Mouse (Mus musculus) left cerebral cortex, adult 2 months (tissue): ENCODE data around the gene Serpinb6b. TPM values are rescaled to one million over a fixed set of nuclear protein-coding genes. Genes with fewer than 3 reads are reported as not detected.
A peak's percentile ranks its signal among the peaks of the same experiment; 100 is the strongest.

ENCODE experiments used
- DNase-seq, 2 experiments: peaks; one replicate each; pipeline ENCODE4 v3.0.0; 2021 to 2022; ENCODE audit warnings: low spot score in 2 of 2, mixed read lengths in 1 of 2; ENCODE audit errors: extremely low spot score in 1 of 2
- H3K27ac ChIP-seq: fragments of 200-600 bp; 2 replicates; pipeline ENCODE4 v1.8.1; 2022
- H3K4me3 ChIP-seq: fragments of 200-600 bp; 2 replicates; pipeline ENCODE4 v1.8.1; 2022
- CTCF ChIP-seq: fragments of 200-600 bp; IDR thresholded peaks from 2 replicates; pipeline ENCODE4 v1.8.1; 2022; ENCODE audit warnings: antibody characterized with exemption, mild to moderate bottlenecking, moderate library complexity
- intact Hi-C: fragments of 180-260 bp; cut with DNase I; formaldehyde crosslinking; loops from one replicate; pipeline ENCODE4 v1.15.1; 2025
- total RNA-seq, 2 experiments: library from RNA; stranded (reverse); gene quantifications; 2 replicates each; pipeline ENCODE4 v1.2.3; 2021

Serpinb6b gene
- total RNA-seq, 2 experiments from 2014 or later, result 0.96 to 1.9 TPM

DNA sequence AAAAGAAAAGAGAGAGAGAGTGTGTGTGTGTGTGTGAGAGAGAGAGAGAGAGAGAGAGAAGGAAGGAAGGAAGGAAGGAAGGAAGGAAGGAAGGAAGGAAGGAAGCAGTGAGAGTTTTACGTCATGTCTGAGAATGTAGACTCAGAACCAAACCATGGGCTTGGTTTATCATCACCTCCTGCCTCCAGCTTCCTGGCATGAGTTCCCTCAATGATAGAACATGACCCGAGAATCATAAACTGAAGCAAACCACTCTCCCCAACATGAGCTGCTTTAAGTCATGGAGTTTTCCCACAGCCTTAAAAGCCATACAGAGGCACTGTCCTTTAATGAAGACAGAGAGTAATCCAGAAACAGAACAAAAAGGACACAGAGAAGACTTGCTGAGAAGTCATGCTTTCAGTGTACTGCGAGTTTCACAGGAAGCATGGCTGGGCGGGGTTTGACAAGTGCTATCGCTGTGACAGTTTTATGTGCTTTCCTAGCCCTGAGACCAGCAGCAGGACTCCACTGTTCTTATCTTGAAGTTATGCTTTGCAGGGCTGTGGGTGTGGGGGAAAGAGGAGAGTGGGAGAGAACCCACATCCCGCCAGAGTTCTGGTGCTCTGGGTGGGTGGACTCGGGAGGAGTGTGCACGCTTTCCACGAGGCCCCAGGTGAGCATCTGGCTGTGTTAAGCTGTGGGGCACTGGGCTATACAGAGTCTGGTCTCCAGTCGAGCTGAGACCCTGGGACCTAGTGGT, 28.3 kb downstream of the Serpinb6b start:
- TF ChIP-seq CTCF, result no peak
- Histone ChIP-seq H3K27ac (no peak overlapping the region), H3K4me3 (no peak overlapping the region)
- intact Hi-C loops, result no loop called here
- DNase-seq, result no peak

DNA sequence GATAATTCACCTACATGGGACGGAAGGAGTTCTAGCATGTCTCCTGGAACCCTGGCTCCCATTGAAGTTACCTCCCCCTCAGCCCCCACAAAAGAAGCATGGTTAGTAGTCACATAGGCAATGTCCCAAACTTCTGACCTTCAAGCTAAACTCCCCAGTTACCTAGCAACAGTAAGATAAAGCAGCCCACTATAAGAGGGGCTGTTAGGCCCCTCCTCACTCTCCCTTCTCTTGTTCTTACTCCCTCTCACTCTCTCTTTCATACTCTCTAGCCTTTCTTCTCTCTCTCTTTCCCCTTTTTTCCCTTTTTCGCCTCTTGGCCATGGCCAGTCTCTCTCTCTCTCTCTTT, 28.9 kb downstream of the Serpinb6b start:
- intact Hi-C loops, result no loop called here
- Histone ChIP-seq H3K4me3 (no peak overlapping the region), H3K27ac (no peak overlapping the region)
- no peak for DNase-seq
- no peak for TF ChIP-seq CTCF

DNA sequence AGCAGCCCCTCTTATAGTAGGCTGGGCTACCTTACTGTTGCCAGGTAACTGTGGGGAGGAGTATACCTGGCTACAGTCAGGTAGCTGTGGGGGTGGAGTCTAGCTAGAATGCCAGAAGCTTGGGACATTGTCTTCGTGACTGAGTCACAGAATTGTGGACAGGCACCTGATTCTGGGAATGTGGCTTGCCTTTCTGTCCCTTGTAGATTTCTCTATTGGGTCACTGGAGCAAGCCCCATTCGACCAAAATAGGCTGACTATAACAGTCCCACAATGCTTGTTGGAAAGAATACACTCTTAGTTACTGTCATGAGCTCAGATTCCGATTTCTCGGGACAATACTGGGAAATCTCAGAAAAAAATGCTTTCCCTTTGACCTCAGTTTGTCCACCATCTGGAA, 30.0 kb downstream of the Serpinb6b start:
- H3K27ac ChIP-seq, result no peak overlapping the region
- intact Hi-C loops, result no loop called here
- no peak for TF ChIP-seq CTCF
- H3K4me3 ChIP-seq, result no peak overlapping the region
- no peak for DNase-seq

DNA sequence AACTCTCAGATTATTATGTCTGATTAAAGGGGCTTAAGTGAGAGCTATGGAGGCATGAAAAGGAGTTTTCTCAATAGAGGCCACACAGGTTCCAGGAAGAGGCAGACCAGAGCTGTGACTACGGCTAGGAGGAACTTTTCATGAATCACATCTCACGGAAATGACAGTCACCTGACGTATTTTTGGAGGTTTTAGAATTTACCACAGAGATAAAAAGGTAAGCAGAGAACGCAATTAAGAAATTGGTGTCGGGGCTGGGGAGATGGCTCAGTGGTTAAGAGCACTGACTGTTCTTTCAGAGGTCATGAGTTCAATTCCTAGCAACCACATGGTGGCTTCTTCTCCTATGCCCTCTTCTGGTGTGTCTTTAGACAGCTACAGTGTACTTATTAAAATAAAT, 36.3 kb downstream of the Serpinb6b start:
- TF ChIP-seq CTCF, result no peak
- intact Hi-C loops, result no loop called here
- DNase-seq, result no peak
- no peak overlapping the region for H3K27ac ChIP-seq
- no peak overlapping the region for H3K4me3 ChIP-seq

DNA sequence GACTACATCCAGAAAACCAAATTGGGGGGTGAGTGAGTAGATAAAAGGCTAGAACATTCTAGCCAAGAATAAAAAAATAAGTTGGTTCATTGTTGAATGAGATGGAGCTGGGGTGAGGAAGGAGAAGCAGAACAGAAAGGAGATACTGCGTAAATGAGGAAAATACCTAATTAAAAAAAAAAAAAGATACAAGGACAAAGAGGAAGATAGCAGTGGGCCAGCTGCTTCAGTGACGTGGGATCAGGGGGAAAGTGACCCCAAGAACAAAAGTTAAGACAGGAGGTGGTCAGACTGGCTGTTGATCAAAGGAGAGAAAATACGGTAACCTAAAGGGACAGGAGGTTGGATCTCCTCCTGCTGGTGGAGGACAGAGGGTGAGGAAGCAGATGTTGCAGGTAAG, 37.9 kb downstream of the Serpinb6b start, which contains the start of gene Serpinb9:
TSS of gene Serpinb9 (plus strand) at position 301 of the 400 bp plus-strand sequence.
- TF ChIP-seq CTCF, result no peak
- intact Hi-C loops, result no loop called here
- Histone ChIP-seq H3K27ac (peak within 1 kb of the TSS; percentile 76), H3K4me3 (peak within 1 kb of the TSS; percentile 44)
- DNase-seq, result no peak

DNA sequence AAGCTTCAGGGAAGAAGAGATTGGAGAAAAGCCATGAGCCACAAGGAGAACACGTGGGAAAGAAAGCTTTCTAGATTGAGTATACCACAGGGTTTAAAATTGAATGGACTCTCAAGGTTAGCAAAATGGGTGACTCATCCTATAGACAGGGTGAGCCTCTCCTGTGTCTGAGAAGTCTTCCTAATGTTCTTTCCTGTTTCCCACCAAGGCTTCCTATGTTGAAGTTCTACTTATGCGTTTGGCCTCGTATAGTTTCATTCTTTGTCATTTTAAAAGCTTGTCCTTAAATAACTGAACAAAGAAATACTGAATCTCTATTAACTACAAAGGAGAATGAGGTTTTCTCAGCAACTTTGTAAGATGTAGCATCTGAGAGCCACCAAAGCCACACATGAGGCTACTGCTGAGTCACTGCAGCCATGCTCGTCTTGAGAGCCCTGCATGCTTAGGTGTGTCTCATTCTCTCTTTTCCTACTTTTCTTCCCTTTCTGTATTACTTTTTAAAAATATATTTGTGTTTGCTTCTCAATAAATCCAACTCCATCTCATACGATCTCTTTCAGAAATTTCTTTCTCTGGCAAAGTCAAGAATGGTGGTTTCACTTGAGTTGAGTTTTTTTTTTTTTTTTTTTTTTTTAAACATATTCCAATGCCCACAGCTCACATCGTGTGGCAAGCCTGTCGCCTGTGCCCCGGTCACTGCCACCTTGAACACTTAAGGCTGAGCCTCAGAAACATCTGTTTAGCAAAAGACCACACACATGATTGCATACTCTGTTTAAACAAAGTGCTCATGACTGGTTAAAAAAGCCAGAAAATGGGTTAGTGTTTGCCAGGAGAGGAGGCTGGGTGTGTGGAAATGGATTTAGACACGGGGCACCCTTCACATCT, 38.8 kb downstream of the Serpinb6b start:
- H3K4me3 ChIP-seq, result peak overlapping the region; percentile 44
- DNase-seq, result no peak
- peak overlapping the region; percentile 76 for H3K27ac ChIP-seq
- TF ChIP-seq CTCF, result no peak
- intact Hi-C loops, result loop anchor here (2.0 kb wide), 1 partner anchor 75 kb away; the partner anchor contains the start of gene Serpinb1b

DNA sequence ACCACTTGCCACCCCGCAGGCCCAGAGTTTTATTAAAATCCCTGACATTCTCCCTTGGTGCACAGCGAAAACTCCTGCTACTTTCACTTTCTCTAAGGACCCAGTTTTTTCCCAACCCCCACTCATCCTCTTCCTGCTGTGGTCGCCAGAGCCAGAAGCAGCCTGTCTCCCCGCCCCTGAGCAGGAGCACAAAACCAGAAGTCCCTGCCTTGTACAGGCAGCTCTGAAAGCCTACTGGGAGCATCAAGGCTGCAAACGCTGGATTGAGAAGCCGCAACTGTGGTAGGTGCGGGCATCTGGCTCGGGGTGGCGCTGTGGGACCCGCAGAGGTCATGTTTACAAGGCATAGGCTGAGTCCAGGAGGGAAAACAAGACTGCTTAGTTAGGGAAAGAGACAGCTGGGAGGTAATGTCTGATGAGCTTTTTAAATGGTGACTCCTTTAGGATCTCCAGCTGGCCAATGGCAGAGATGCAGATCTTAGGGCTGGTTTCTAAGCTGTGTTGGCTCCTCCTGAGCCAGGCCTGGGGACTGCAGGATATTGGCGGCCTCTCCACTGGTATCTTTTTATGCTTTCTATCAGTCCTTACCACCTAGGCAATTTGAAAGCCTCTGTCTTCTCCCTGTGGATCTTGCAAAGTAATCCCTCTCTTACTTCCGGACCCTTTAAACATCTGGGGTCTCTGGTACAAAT, 39.6 kb downstream of the Serpinb6b start:
- TF ChIP-seq CTCF, result peak; percentile 77
- intact Hi-C loops, result loop anchor here (2.0 kb wide), 1 partner anchor 74 kb away; the partner anchor contains the start of gene Serpinb1b
- H3K27ac ChIP-seq, result peak overlapping the region; percentile 76
- H3K4me3 ChIP-seq, result peak overlapping the region; percentile 44
- DNase-seq, result peak; percentile 73 to 79

DNA sequence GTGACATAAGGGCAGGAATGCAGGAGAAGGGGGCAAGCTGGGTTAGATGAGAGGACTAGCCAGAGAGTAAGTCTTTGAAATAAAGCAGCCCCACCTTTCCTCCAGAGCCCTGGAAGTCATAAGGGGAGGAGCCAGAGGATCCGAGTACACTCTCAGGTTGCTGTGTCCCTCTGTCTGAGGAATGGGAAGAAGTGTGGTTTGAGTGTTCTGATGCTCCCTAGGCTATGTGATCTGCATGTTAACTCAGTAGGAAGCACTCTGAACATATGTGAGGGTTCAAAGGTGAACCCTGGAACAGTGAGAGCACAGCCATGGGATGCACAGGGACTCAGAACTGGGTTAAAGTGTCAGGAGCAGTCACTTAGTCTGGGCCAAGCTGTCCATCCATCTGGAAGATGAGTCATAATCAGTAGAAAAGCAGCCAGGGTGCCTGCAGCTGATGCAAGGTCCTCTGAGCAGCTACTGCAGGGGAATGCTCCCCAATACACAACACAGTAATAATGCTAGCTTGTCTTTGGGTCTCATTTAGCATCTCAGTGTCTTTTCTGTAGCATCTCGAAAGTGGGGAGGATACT, 40.6 kb downstream of the Serpinb6b start:
- Histone ChIP-seq H3K27ac (no peak overlapping the region), H3K4me3 (no peak overlapping the region; the same call in 1 of the 2 replicates)
- no peak for TF ChIP-seq CTCF
- intact Hi-C loops, result loop anchor here (2.0 kb wide), 1 partner anchor 73 kb away; the partner anchor contains the start of gene Serpinb1b
- DNase-seq, result no peak

DNA sequence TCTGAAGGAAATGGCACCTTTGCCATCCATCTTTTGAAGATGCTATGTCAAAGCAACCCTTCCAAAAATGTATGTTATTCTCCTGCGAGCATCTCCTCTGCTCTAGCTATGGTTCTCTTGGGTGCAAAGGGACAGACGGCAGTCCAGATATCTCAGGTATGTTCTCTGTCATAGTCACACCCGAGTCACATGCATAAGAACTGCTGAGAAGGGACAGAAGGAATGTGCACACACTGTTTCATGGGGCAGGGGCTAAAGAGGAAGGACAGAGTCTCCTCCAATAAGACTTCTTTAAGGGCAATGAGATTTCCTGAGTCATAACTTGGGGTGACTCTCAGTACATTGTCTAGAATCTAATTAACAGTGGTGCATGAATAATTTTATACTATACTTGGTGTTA, 41.5 kb downstream of the Serpinb6b start:
- no peak for DNase-seq
- no peak overlapping the region for H3K27ac ChIP-seq
- no peak overlapping the region for H3K4me3 ChIP-seq
- no peak for TF ChIP-seq CTCF
- intact Hi-C loops, result no loop called here

DNA sequence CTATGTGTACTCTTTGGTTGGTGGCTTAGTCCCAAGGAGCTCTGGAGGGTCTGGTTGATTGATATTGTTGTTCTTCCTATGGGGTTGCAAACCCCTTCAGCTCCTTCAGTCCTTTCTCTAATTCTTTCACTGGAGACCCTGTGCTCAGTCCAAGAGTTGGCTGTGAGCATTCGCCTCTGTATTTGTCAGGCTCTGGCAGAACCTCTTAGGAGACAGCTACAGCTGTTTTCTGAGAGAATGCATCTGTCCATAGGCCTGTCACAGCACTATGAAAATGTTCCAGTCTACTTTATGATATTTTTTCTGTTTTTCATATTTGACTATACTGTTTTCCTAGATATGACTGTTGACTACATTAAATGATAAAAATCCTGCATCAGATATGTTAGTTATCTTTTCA, 47.4 kb downstream of the Serpinb6b start:
- DNase-seq, result no peak
- no peak for TF ChIP-seq CTCF
- Histone ChIP-seq H3K4me3 (no peak overlapping the region), H3K27ac (no peak overlapping the region)
- intact Hi-C loops, result no loop called here

DNA sequence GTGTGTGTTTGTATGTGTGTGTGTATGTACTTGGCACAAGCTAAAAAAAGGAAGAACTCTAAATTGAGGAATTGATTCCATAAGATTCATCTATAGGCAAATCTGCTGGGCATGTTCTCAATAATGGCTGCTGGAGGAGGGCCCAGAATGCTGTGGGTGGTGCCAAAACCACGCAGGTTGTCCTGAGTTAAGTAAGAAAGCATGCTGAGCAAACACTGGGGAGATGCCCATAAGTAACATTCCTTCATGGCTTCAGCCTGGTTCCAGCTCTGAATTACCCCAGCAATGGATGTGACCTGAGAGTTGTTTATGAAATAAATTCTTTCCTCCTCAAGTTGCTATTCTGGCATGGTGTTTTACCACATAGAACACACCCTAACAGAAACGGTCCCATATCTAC, 48.3 kb downstream of the Serpinb6b start:
- intact Hi-C loops, result no loop called here
- Histone ChIP-seq H3K4me3 (no peak overlapping the region), H3K27ac (no peak overlapping the region)
- DNase-seq, result no peak
- TF ChIP-seq CTCF, result no peak
